Mouse (Mus musculus): Measurements from ENCODE around the gene Dcst2. TPM values are rescaled to one million over a fixed set of nuclear protein-coding genes. Genes with fewer than 3 reads are reported as not detected.

Gene Dcst2
- total and polyA plus RNA-seq, 3 experiments: 0.06 TPM; not detected in 2

DNA sequence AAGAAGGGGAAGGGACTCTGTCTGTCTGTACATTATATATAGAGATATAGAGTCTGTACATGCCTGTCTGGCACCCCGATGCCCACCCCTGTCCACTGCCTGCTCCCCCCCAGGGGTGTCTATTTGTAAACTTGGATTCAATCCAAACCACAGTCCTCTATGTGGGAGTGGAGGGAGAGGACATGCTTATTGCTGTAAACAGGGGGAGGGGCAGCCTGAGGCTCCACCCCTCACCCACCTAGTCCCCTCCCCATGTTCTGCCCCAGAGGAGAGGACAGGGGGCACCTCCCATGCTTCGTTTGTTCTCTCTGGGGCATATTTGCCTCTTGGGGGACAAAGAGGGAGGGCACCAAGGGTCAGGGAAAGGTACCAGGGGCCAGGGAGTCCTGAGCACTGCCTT is 47.0 kb upstream of the Dcst2 start:
- no peak overlapping the region for H3K9ac ChIP-seq (ENCODE audit: control insufficient read depth, low read depth, low read length, poor library complexity, severe bottlenecking)
- TF ChIP-seq MYC (IDR thresholded peaks at IDR 0.05; ENCODE audit: low read depth, low read length): no peak
- TF ChIP-seq MEF2A (IDR thresholded peaks at IDR 0.05; ENCODE audit: extremely low read depth, insufficient replicate concordance, low read depth, low read length, poor library complexity, severe bottlenecking): no peak
- TF ChIP-seq GATA1 (IDR thresholded peaks at IDR 0.05; ENCODE audit: low read depth, low read length): no peak
- TF ChIP-seq ZC3H11A (IDR thresholded peaks at IDR 0.05; ENCODE audit: low read depth, low read length): no peak
- TF ChIP-seq USF1 (IDR thresholded peaks at IDR 0.05; ENCODE audit: low read depth, low read length): no peak
- TF ChIP-seq SMC3 (IDR thresholded peaks at IDR 0.05; ENCODE audit: low read depth, low read length): no peak
- TF ChIP-seq TAL1 (IDR thresholded peaks at IDR 0.05; ENCODE audit: low read length): no peak
- TF ChIP-seq MAFK (IDR thresholded peaks at IDR 0.05; ENCODE audit: borderline replicate concordance, low read depth, low read length): no peak
- no peak for TF ChIP-seq SIN3A (IDR thresholded peaks at IDR 0.05; ENCODE audit: low read length)
- TF ChIP-seq MYB (IDR thresholded peaks at IDR 0.05; ENCODE audit: low read depth, low read length): no peak
- no peak for TF ChIP-seq POLR2AphosphoS2 (IDR thresholded peaks at IDR 0.05; ENCODE audit: low read length)
- no peak for TF ChIP-seq TCF12 (IDR thresholded peaks at IDR 0.05; ENCODE audit: low read depth, low read length)
- TF ChIP-seq TBP (IDR thresholded peaks at IDR 0.05; ENCODE audit: low read depth, low read length): no peak
- no peak for TF ChIP-seq RAD21 (IDR thresholded peaks at IDR 0.05; ENCODE audit: low read depth, low read length)
- TF ChIP-seq CHD2 (IDR thresholded peaks at IDR 0.05; ENCODE audit: low read length): no peak
- no peak for TF ChIP-seq USF2 (IDR thresholded peaks at IDR 0.05; ENCODE audit: borderline replicate concordance in 1 of 2, insufficient read depth in 1 of 2, low read depth in 1 of 2, low read length in 2 of 2)
- TF ChIP-seq ZMIZ1 (IDR thresholded peaks at IDR 0.05; ENCODE audit: low read depth, low read length): no peak

DNA sequence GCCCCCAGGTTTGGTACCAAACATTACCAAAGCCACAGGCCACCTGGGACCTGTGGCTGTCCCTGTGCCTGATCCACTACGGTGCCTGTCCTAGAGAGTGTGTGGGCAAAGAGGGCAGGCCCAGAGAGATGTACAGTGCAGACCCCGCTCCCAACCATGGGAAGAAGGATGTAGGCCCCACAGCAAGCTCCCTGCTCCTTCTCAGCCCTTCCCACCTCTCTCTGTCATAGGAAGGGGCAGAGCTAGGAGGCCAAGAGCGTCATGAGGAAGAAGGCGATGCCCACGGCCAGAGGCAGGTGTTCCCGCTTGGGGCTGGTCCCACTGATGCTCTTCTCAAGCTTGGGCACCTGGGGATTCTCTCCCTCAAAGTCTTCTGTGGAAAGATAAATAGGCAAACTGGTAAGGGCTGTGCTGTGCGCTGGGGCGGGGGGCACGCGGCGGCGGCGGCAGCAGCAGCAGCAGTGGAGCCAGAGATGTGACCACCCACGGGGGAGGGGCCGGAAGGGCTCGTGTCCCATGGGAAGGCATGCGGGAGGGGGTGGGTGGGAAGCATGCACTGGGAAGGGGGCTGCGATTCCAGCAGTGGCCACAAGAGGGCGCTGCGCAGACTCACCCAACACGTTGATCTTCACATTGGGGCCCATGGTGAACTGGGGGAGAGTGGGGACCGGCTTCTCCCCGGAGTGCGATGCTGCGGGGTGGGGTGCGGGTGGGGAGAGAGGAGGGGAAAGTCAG is 46.4 kb upstream of the Dcst2 start:
- Histone ChIP-seq H3K9me3 (replicated peaks; ENCODE audit: insufficient read depth, low read length) (no peaks in the 10 kb centered on the region), H3K9ac (ENCODE audit: control insufficient read depth, low read depth, low read length, poor library complexity, severe bottlenecking) (no peak overlapping the region), H3K4me1 (ENCODE audit: control insufficient read depth in 1 of 2, insufficient read depth in 2 of 2, low read length in 2 of 2) (no peaks in the 10 kb centered on the region; a peak in 1 of 4 replicates), H3K4me3 (ENCODE audit: control insufficient read depth in 1 of 2, insufficient read depth in 1 of 2, low read depth in 2 of 2, low read length in 2 of 2) (no peak overlapping the region), H3K27me3 (ENCODE audit: control insufficient read depth in 1 of 2, insufficient read depth in 2 of 2, low read length in 2 of 2) (peaks cover 12 to 36% of the 10 kb centered on the region in 2 experiments), H3K36me3 (ENCODE audit: control insufficient read depth in 1 of 2, insufficient read depth in 2 of 2, low read length in 2 of 2) (no peaks in the 10 kb centered on the region), H3K27ac (ENCODE audit: control insufficient read depth, low read depth, low read length) (no peak overlapping the region), H3K79me2 (ENCODE audit: control insufficient read depth, insufficient read depth, low read length, poor library complexity) (no peaks in the 10 kb centered on the region)
- DNase-seq (ENCODE audit: low read depth, low spot score): peak; percentile 77
- no peak for TF ChIP-seq ZNF384 (IDR thresholded peaks at IDR 0.05; ENCODE audit: low read depth, low read length)
- TF ChIP-seq GABPA (IDR thresholded peaks at IDR 0.05; ENCODE audit: low read depth, low read length): no peak
- no peak for TF ChIP-seq ZKSCAN1 (IDR thresholded peaks at IDR 0.05; ENCODE audit: low read depth, low read length)
- no peak for TF ChIP-seq MEF2A (IDR thresholded peaks at IDR 0.05; ENCODE audit: extremely low read depth, insufficient replicate concordance, low read depth, low read length, poor library complexity, severe bottlenecking)
- no peak for TF ChIP-seq POLR2AphosphoS5 (IDR thresholded peaks at IDR 0.05; ENCODE audit: borderline replicate concordance, low read depth, low read length)
- TF ChIP-seq ZMIZ1 (IDR thresholded peaks at IDR 0.05; ENCODE audit: low read depth, low read length): no peak
- TF ChIP-seq TAL1 (IDR thresholded peaks at IDR 0.05; ENCODE audit: low read length): no peak
- TF ChIP-seq NRF1 (IDR thresholded peaks at IDR 0.05; ENCODE audit: insufficient read depth, low read depth, low read length, poor library complexity, severe bottlenecking): 0 out of 2 replicates have a peak, but pooled peaks have one; percentile 11
- no peak for TF ChIP-seq ELF1 (IDR thresholded peaks at IDR 0.05; ENCODE audit: low read depth, low read length)
- no peak for TF ChIP-seq TCF12 (IDR thresholded peaks at IDR 0.05; ENCODE audit: low read depth, low read length)
- no peak for TF ChIP-seq E2F4 (IDR thresholded peaks at IDR 0.05; ENCODE audit: borderline replicate concordance, low read depth, low read length)
- no peak for TF ChIP-seq JUND (IDR thresholded peaks at IDR 0.05; ENCODE audit: low read depth, low read length)
- 0 out of 2 replicates have a peak, but pooled peaks have one; percentile 26 for TF ChIP-seq HCFC1 (IDR thresholded peaks at IDR 0.05; ENCODE audit: low read depth, low read length)
- no peak for TF ChIP-seq MYC (IDR thresholded peaks at IDR 0.05; ENCODE audit: low read depth, low read length)
- peak; percentile 29 for TF ChIP-seq RAD21 (IDR thresholded peaks at IDR 0.05; ENCODE audit: low read depth, low read length)
- TF ChIP-seq SMC3 (IDR thresholded peaks at IDR 0.05; ENCODE audit: low read depth, low read length): peak; percentile 68
- peak; percentile 36 for TF ChIP-seq ZC3H11A (IDR thresholded peaks at IDR 0.05; ENCODE audit: low read depth, low read length)
- TF ChIP-seq MAZ (IDR thresholded peaks at IDR 0.05; ENCODE audit: low read depth, low read length): peak; percentile 65; the same call in 1 of the 2 replicates
- TF ChIP-seq USF2 (IDR thresholded peaks at IDR 0.05; ENCODE audit: borderline replicate concordance in 1 of 2, insufficient read depth in 1 of 2, low read depth in 1 of 2, low read length in 2 of 2): no peak

More for the DNA sequence above, 47.0 kb upstream of the Dcst2 start:
- DNase-seq (ENCODE audit: low read depth, low spot score): no peak
- no peaks in the 10 kb centered on the region for H3K9me3 ChIP-seq (replicated peaks; ENCODE audit: insufficient read depth, low read length)
- H3K27ac ChIP-seq (ENCODE audit: control insufficient read depth, low read depth, low read length): no peak overlapping the region
- H3K27me3 ChIP-seq (ENCODE audit: control insufficient read depth in 1 of 2, insufficient read depth in 2 of 2, low read length in 2 of 2): peaks cover 12 to 39% of the 10 kb centered on the region in 2 experiments
- no peak overlapping the region for H3K4me3 ChIP-seq (ENCODE audit: control insufficient read depth in 1 of 2, insufficient read depth in 1 of 2, low read depth in 2 of 2, low read length in 2 of 2)
- H3K4me1 ChIP-seq (ENCODE audit: control insufficient read depth in 1 of 2, insufficient read depth in 2 of 2, low read length in 2 of 2): no peaks in the 10 kb centered on the region; a peak in 1 of 4 replicates
- no peaks in the 10 kb centered on the region for H3K36me3 ChIP-seq (ENCODE audit: control insufficient read depth in 1 of 2, insufficient read depth in 2 of 2, low read length in 2 of 2)
- H3K79me2 ChIP-seq (ENCODE audit: control insufficient read depth, insufficient read depth, low read length, poor library complexity): no peaks in the 10 kb centered on the region
